Mouse (Mus musculus) stomach, postnatal 0 days (tissue): ENCODE results near the gene Ssbp3. TPM values are rescaled to one million over a fixed set of nuclear protein-coding genes. Genes with fewer than 3 reads are reported as not detected.

ENCODE experiments used
- ATAC-seq: fragments of 200-750 bp; cut with Nextera tagmentation; 2 replicates; pipeline ENCODE4 v1.8.0; 2017; ENCODE audit not compliant: low FRiP score, low TSS enrichment
- DNase-seq: peaks from one replicate; pipeline ENCODE4 v3.0.0-alpha.2; 2016; ENCODE audit warnings: low spot score
- H3K27ac ChIP-seq: fragments of 300-500 bp; sonication (generic); replicated peaks from 2 replicates; pipeline ENCODE4 v1.5.1; 2014; ENCODE audit warnings: mild to moderate bottlenecking, control low read depth
- H3K27me3 ChIP-seq: fragments of 300-500 bp; sonication (generic); 2 replicates; pipeline ENCODE4 v1.6.1; 2014; ENCODE audit warnings: low read length; ENCODE audit not compliant: control insufficient read depth, insufficient read depth
- H3K36me3 ChIP-seq: fragments of 300-500 bp; sonication (generic); 2 replicates; pipeline ENCODE4 v1.6.1; 2014; ENCODE audit warnings: low read length, mixed read lengths; ENCODE audit not compliant: control insufficient read depth, insufficient read depth
- H3K4me1 ChIP-seq: fragments of 300-500 bp; sonication (generic); replicated peaks from 2 replicates; pipeline ENCODE4 v1.6.1; 2014; ENCODE audit warnings: antibody characterized with exemption; ENCODE audit not compliant: control insufficient read depth, insufficient read depth
- H3K4me2 ChIP-seq: fragments of 300-500 bp; sonication (generic); replicated peaks from 2 replicates; pipeline ENCODE4 v1.6.1; 2014; ENCODE audit warnings: low read depth, mild to moderate bottlenecking, control low read depth, moderate library complexity
- H3K4me3 ChIP-seq: fragments of 300-500 bp; sonication (generic); 2 replicates; pipeline ENCODE4 v1.5.1; 2014; ENCODE audit warnings: low read depth, low read length, control low read depth
- H3K9ac ChIP-seq: fragments of 300-500 bp; sonication (generic); 2 replicates; pipeline ENCODE4 v1.6.1; 2014; ENCODE audit warnings: mild to moderate bottlenecking, low read length, control low read depth, mixed read lengths
- H3K9me3 ChIP-seq: fragments of 300-500 bp; sonication (generic); 2 replicates; pipeline ENCODE4 v1.6.1; 2016; ENCODE audit warnings: low read length; ENCODE audit not compliant: control insufficient read depth
- CTCF ChIP-seq: IDR thresholded peaks from 2 replicates; pipeline ENCODE4 v1.5.1; 2016; ENCODE audit warnings: antibody characterized with exemption, low read depth, mild to moderate bottlenecking, moderate library complexity
- EP300 ChIP-seq: optimal IDR thresholded peaks from 2 replicates; pipeline ENCODE3; 2016; ENCODE audit warnings: antibody characterized with exemption
- WGBS: fragments of 180-500 bp; shearing (Covaris S2); extraction: QIAGEN DNeasy Blood & Tissue Kit; methylation state at CpG from one replicate; pipeline ENCODE4 v1.1.7; 2014; 5-methylcytosine and 5-hydroxymethylcytosine counted together
- polyA plus RNA-seq: library from polyadenylated mRNA; unstranded; fragments of >200 nt; fragmentation: Nextera tagmentation; extraction: Ambion mirVana; gene quantifications from 2 replicates; pipeline ENCODE4 v1.2.1, GENCODE M21; 2015

Ssbp3 gene
- polyA plus RNA-seq, 1 experiment from 2014 or later = 39.3 TPM

DNA sequence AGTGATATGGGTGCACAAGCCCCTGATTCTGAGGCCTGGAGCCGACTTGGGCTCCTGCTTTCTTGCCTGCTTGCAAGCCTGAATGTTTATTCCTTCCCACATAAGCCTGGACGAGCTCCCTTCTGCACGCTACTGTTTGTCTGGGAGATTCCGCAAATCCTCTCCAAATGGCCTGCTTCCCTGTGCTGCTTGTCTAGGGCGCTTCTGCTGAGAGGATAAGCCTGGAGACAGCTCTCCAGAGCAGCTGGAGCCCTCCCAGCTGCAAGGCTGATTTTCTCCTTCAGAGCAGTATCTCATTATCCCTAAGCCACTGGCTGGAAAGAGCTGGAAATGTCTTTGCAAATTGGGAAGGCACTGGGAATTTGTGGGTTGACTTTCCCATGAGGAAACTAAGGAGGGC is 165.0 kb downstream of the Ssbp3 start:
- H3K4me3 ChIP-seq = no peak overlapping the region
- DNase-seq (no peak), ATAC-seq (no peak; the same call in 1 of the 2 replicates)
- H3K27ac ChIP-seq = no peak overlapping the region
- no peaks in the 10 kb centered on the region for H3K4me1 ChIP-seq
- H3K27me3 ChIP-seq = no peaks in the 10 kb centered on the region
- H3K9me3 ChIP-seq = no peaks in the 10 kb centered on the region
- no peak for TF ChIP-seq CTCF
- no peak for TF ChIP-seq EP300
- no peak overlapping the region for H3K4me2 ChIP-seq
- H3K9ac ChIP-seq = no peak overlapping the region
- 44% methylated on average over 5 of the region's 5 CpGs for WGBS
- no peaks in the 10 kb centered on the region for H3K36me3 ChIP-seq

GRCm38 (mm10) chr4:107078894-107079293 is 168.4 kb downstream of the Ssbp3 start:
- no peaks in the 10 kb centered on the region for H3K36me3 ChIP-seq
- peak; percentile 80 for ATAC-seq
- no peak overlapping the region for H3K27ac ChIP-seq
- H3K27me3 ChIP-seq = no peaks in the 10 kb centered on the region
- no peaks in the 10 kb centered on the region for H3K4me1 ChIP-seq
- H3K9me3 ChIP-seq = no peaks in the 10 kb centered on the region
- WGBS = 62% methylated on average over 4 of the region's 4 CpGs
- DNase-seq = no peak
- no peak overlapping the region for H3K4me2 ChIP-seq
- no peak overlapping the region for H3K9ac ChIP-seq
- no peak overlapping the region for H3K4me3 ChIP-seq
- TF ChIP-seq EP300 = no peak
- TF ChIP-seq CTCF = no peak

DNA sequence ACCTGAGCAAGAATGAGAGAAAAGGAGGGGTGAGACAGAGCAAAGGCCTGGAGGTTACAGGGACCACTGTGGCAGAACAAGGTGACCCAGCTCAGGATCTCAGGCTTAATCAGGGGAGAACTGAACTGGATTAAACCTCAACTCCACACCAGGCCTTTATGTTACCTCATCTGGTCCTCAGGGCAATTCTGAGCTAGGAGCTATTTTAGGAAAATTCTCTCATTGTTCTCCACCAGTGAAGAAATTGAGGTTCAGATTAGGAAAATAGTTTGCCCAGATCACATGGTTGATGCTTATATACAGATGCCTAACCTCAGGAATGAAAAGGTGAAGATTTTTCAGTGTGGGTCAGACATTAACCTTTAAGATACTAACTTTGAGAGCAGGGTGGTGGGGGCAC is 169.2 kb downstream of the Ssbp3 start:
- H3K9me3 ChIP-seq = no peaks in the 10 kb centered on the region
- H3K9ac ChIP-seq = no peak overlapping the region
- no peaks in the 10 kb centered on the region for H3K4me1 ChIP-seq
- H3K36me3 ChIP-seq = no peaks in the 10 kb centered on the region
- H3K27ac ChIP-seq = no peak overlapping the region
- ATAC-seq (no peak), DNase-seq (no peak)
- TF ChIP-seq EP300 = no peak
- no peak overlapping the region for H3K4me2 ChIP-seq
- H3K27me3 ChIP-seq = no peaks in the 10 kb centered on the region
- no peak overlapping the region for H3K4me3 ChIP-seq

DNA sequence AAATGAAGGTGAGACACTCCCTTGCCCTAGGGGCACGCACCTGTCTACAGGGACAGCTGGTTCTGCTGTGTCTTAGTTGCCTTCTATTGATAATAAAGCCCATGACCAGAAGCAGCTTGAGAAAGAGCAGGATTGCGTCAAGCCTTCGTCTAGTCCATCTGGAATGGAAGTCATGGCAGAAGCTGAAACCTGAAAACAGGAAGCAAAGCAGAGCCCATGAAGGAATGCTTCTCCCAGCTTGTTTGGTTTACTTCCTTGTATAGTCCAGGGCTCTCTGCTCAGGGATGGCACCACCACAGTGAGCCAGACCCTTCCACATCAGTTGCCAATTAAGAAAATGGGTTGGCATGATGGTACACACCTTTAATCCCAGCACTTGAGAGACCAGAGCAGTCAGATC is 171.7 kb downstream of the Ssbp3 start:
- DNase-seq = no peak
- TF ChIP-seq CTCF = no peak
- TF ChIP-seq EP300 = no peak
- Histone ChIP-seq H3K4me3 (no peak overlapping the region), H3K9ac (no peak overlapping the region), H3K4me1 (no peaks in the 10 kb centered on the region), H3K36me3 (no peaks in the 10 kb centered on the region), H3K27me3 (no peaks in the 10 kb centered on the region), H3K4me2 (no peak overlapping the region), H3K9me3 (no peaks in the 10 kb centered on the region), H3K27ac (no peak overlapping the region)
- WGBS = 79% methylated on average over 3 of the region's 3 CpGs
- ATAC-seq = no peak

DNA sequence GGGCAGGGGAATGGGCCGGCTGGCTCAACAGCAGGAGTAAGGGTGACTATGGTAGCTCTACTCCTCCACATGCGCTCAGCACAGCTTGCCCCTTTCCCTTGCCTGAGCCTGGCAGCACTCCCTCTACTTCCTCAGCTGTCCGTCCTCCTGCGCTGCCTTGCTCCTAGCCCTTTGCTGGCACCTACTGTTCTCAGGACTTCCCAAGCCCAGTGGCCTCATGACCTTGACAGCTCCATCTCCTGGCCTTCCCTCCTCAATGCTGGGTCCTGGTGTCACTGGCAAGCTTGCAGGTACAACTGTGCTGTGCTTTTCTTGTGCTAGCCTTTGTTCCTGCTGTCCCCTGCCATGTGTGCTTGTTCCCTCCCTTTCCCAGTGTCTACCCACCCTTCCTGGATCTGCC is 172.6 kb downstream of the Ssbp3 start:
- ATAC-seq (no peak), DNase-seq (no peak)
- no peak overlapping the region for H3K9ac ChIP-seq
- H3K36me3 ChIP-seq = no peaks in the 10 kb centered on the region
- H3K9me3 ChIP-seq = no peaks in the 10 kb centered on the region
- H3K4me2 ChIP-seq = no peak overlapping the region
- no peak overlapping the region for H3K4me3 ChIP-seq
- H3K27me3 ChIP-seq = no peaks in the 10 kb centered on the region
- H3K27ac ChIP-seq = no peak overlapping the region
- 93% methylated on average over 4 of the region's 4 CpGs for WGBS
- no peaks in the 10 kb centered on the region for H3K4me1 ChIP-seq
- TF ChIP-seq CTCF (no peak), EP300 (no peak)

GRCm38 (mm10) chr4:107084343-107084742 is 173.8 kb downstream of the Ssbp3 start:
- DNase-seq = no peak
- Histone ChIP-seq H3K4me3 (no peak overlapping the region), H3K4me1 (no peaks in the 10 kb centered on the region), H3K27me3 (no peaks in the 10 kb centered on the region), H3K9me3 (no peaks in the 10 kb centered on the region), H3K27ac (no peak overlapping the region), H3K9ac (no peak overlapping the region), H3K4me2 (no peak overlapping the region), H3K36me3 (no peaks in the 10 kb centered on the region)
- no peak for TF ChIP-seq EP300
- TF ChIP-seq CTCF = no peak
- WGBS = 7% methylated on average over 1 of the region's 1 CpGs
- ATAC-seq = no peak; the same call in 1 of the 2 replicates

- DNase-seq = no peak
- 23% methylated on average over 6 of the region's 6 CpGs for WGBS
- Histone ChIP-seq H3K9me3 (no peaks in the 10 kb centered on the region), H3K36me3 (no peaks in the 10 kb centered on the region), H3K4me2 (no peak overlapping the region), H3K4me1 (no peaks in the 10 kb centered on the region), H3K4me3 (no peak overlapping the region), H3K9ac (no peak overlapping the region), H3K27ac (no peak overlapping the region), H3K27me3 (no peaks in the 10 kb centered on the region)
- ATAC-seq = peak; percentile 40; the same call in 1 of the 2 replicates
- TF ChIP-seq CTCF (no peak), EP300 (no peak)
Measured at GRCm38 (mm10) chr4:107084858-107085257, 174.4 kb downstream of the Ssbp3 start.
